Mouse (Mus musculus) CD4-positive, CD25-positive, alpha-beta regulatory T cell (primary cell): ENCODE results near the gene Ankrd9. TPM values are rescaled to one million over a fixed set of nuclear protein-coding genes. Genes with fewer than 3 reads are reported as not detected.

Source experiments
- polyA plus RNA-seq: library from polyadenylated mRNA; unstranded; fragments of 100-300 nt; shearing (Covaris generic); gene quantifications from one replicate; pipeline ENCODE4 v1.2.1, GENCODE M21; 2017

The Ankrd9 gene
- polyA plus RNA-seq: 7.9 TPM

DNA sequence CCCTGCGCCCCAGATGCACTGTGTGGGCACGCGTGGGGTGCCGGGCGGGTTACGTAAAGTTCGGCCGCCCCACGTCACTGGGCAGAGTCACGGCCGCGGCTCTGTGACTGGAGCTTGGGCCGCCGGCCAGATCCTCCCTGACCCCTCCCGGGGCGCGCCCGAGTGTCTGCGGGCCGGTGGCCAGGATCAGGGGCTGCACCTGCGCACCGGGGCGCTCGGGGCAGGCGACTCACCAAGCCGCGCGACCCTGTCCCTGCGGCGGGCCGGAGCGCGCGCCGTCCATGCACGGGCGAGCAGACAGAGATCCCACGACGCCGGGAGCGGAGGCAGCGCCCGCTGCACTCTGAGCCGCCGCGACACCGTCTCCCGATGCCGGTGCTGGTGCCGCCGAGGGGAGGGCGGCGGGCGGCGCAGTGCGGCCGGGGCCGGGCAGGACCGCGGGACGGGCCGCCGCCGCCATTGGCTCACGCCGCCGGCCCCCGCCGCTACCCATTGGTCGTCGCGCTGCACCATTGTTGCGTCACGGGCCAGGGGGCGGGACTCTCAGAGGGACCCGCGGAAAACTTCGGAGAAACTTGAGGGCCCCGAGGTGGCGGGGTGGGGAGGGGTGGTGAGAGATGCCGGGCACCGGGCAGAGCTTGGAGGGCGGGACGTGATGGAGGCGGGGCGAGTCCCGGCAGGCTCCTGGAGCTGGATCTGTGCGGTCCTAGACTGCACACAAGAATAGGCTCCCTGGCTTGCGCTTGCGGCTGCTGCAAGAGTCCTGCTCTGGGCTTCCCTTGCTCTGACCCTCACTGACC, at the start of gene Ankrd9:
Gene Ankrd9, minus strand, starts transcription at position 434 of the 800 bp plus-strand sequence.

Other genes starting within 250 kb of the Ankrd9 start
- 72.6 TPM for gene Wdr20, start 241.1 kb downstream of the Ankrd9 start, polyA plus RNA-seq
- gene Mok, start 138.1 kb downstream of the Ankrd9 start, polyA plus RNA-seq: 0.31 TPM
- 4.6 TPM for gene Zfp839, start 128.8 kb downstream of the Ankrd9 start, polyA plus RNA-seq
- 34.8 TPM for gene Cinp, start 89.9 kb downstream of the Ankrd9 start, polyA plus RNA-seq
- gene Tecpr2, start 89.8 kb downstream of the Ankrd9 start, polyA plus RNA-seq: 2.6 TPM
- 49.4 TPM for gene Rcor1, start 60.3 kb upstream of the Ankrd9 start, polyA plus RNA-seq
- 40.0 TPM for gene Traf3, start 187.3 kb upstream of the Ankrd9 start, polyA plus RNA-seq
- gene 4930595D18Rik, start 205.5 kb upstream of the Ankrd9 start, polyA plus RNA-seq: 0.66 TPM